Mouse (Mus musculus) embryonic fibroblast, embryonic 13.5 days (primary cell): ENCODE data around the gene Kifc1.

Experiments used
- CTCF ChIP-seq: IDR thresholded peaks from 2 replicates; pipeline ENCODE4 v1.5.1; 2011; ENCODE audit warnings: mild to moderate bottlenecking, control low read depth, low read length, moderate library complexity, borderline replicate concordance; ENCODE audit not compliant: insufficient read depth
- POLR2A ChIP-seq: IDR thresholded peaks from 2 replicates; pipeline ENCODE4 v1.6.1; 2011; ENCODE audit warnings: low read depth, mild to moderate bottlenecking, control low read depth, low read length, moderate library complexity

GRCm38 (mm10) chr17:33900989-33901314 lies 10.5 kb upstream of the Kifc1 start:
- TF ChIP-seq CTCF (no peak), POLR2A (no peak)
